ENCODE assay signal across 8 mouse cellular contexts in genomic region chrX:139610765-139611300, GRCm38 (mm10). TPM values are rescaled to one million over a fixed set of nuclear protein-coding genes. Genes with fewer than 3 reads are reported as not detected.
DNase-seq lines count a peak whose midpoint lies in the region; ATAC-seq and TF ChIP-seq lines count a peak whose summit lies in the region.

No protein-coding gene starts in this region.

- peak overlapping the region; percentile 85 for H3K27ac ChIP-seq in gastrocnemius, adult 2 months
- H3K27ac ChIP-seq in cortical plate, adult 2 months (ENCODE audit: insufficient read depth, low read length), result no peak overlapping the region
- peak overlapping the region; percentile 84 for H3K27ac ChIP-seq in heart, postnatal 0 days (ENCODE audit: low read depth)
- H3K27ac ChIP-seq in liver, embryonic 14.5 days, result no peak overlapping the region
- H3K27ac ChIP-seq in olfactory bulb, adult 2 months (ENCODE audit: insufficient read depth, low read depth, low read length), result peak overlapping the region; percentile 73

- no peaks in the 10 kb centered on the region for H3K4me1 ChIP-seq in cortical plate, adult 2 months (ENCODE audit: control insufficient read depth, insufficient read depth, low read length)
- H3K4me1 ChIP-seq in heart, postnatal 0 days (ENCODE audit: control insufficient read depth, insufficient read depth), result no peaks in the 10 kb centered on the region
- 0 out of 4 replicates have a peak, but pooled peaks cover 0 to 2% of the 10 kb centered on the region in 2 experiments for H3K4me1 ChIP-seq in liver, embryonic 14.5 days (replicated peaks; ENCODE audit: control insufficient read depth in 2 of 2, insufficient read depth in 2 of 2, low read length in 1 of 2)
- H3K4me1 ChIP-seq in olfactory bulb, adult 2 months (ENCODE audit: control insufficient read depth, insufficient read depth, low read length), result no peaks in the 10 kb centered on the region

- no peaks in the 10 kb centered on the region for H3K36me3 ChIP-seq in heart, postnatal 0 days (replicated peaks; ENCODE audit: control insufficient read depth, insufficient read depth, low read length)
- no peaks in the 10 kb centered on the region for H3K36me3 ChIP-seq in liver, embryonic 14.5 days (replicated peaks; ENCODE audit: control insufficient read depth, insufficient read depth, low read depth)

- ATAC-seq in CD4-positive, CD25-positive, alpha-beta regulatory T cell, adult 4 months, result peak; percentile 50
- peak; percentile 56 for ATAC-seq in heart, postnatal 0 days (ENCODE audit: insufficient read depth, low read depth)
- peak; percentile 74 for ATAC-seq in liver, embryonic 14.5 days (ENCODE audit: insufficient read depth)

- DNase-seq in gastrocnemius, adult 2 months, result peak; percentile 37
- no peak for DNase-seq in gastrocnemius, postnatal 10 days
- no peak for DNase-seq in heart, postnatal 0 days (ENCODE audit: low spot score)
- no peak for DNase-seq in liver, embryonic 14.5 days (ENCODE audit: low read depth in 3 of 3, low spot score in 3 of 3)
- no peak for DNase-seq in gastrocnemius, postnatal 14 days

- 14% methylated on average over 52 of the region's 54 CpGs for WGBS in heart, postnatal 0 days
- 14% methylated on average over 45 of the region's 54 CpGs for WGBS in liver, embryonic 14.5 days (ENCODE audit: insufficient replicate concordance)
- WGBS in olfactory bulb, adult 2 months, result 22% methylated on average over 54 of the region's 54 CpGs

- H3K27me3 ChIP-seq in heart, postnatal 0 days (ENCODE audit: control insufficient read depth, insufficient read depth, low read length), result no peaks in the 10 kb centered on the region
- H3K27me3 ChIP-seq in liver, embryonic 14.5 days (ENCODE audit: control insufficient read depth, insufficient read depth, low read length), result no peaks in the 10 kb centered on the region

- TF ChIP-seq EP300 in heart, postnatal 0 days (IDR thresholded peaks at IDR 0.05; ENCODE audit: low read depth), result no peak
- no peak for TF ChIP-seq EP300 in liver, embryonic 14.5 days (IDR thresholded peaks at IDR 0.05; ENCODE audit: low read depth)

- H3K4me3 ChIP-seq in gastrocnemius, adult 2 months, result peak overlapping the region; percentile 78
- H3K4me3 ChIP-seq in cortical plate, adult 2 months (ENCODE audit: insufficient read depth, low read length), result peak overlapping the region; percentile 45
- peak overlapping the region; percentile 74 for H3K4me3 ChIP-seq in heart, postnatal 0 days (ENCODE audit: low read depth, low read length)
- H3K4me3 ChIP-seq in liver, embryonic 14.5 days (ENCODE audit: insufficient read depth in 1 of 2, low read depth in 2 of 2, low read length in 2 of 2), result peak overlapping the region; percentile 52 to 71
- peak overlapping the region; percentile 96 for H3K4me3 ChIP-seq in olfactory bulb, adult 2 months (ENCODE audit: insufficient read depth, low read depth, low read length)

- peak overlapping the region; percentile 80 for H3K9ac ChIP-seq in heart, postnatal 0 days (replicated peaks; ENCODE audit: low read depth, low read length)
- H3K9ac ChIP-seq in liver, embryonic 14.5 days (replicated peaks), result peak overlapping the region; percentile 73

- no peaks in the 10 kb centered on the region for H3K9me3 ChIP-seq in heart, postnatal 0 days (replicated peaks; ENCODE audit: control insufficient read depth, low read length)
- no peaks in the 10 kb centered on the region for H3K9me3 ChIP-seq in liver, embryonic 14.5 days (ENCODE audit: control insufficient read depth, low read length)

- peak overlapping the region; percentile 74 for H3K4me2 ChIP-seq in heart, postnatal 0 days (ENCODE audit: low read depth, low read length)
- peak overlapping the region; percentile 77 for H3K4me2 ChIP-seq in liver, embryonic 14.5 days (ENCODE audit: low read depth)

- intact Hi-C loops in gastrocnemius, adult 2 months (cut with DNase I), result no loop called here
- intact Hi-C loops in gastrocnemius, postnatal 14 days (cut with DNase I; ENCODE audit: low total_unique reads), result no loop called here

- TF ChIP-seq POLR2A in cortical plate, adult 2 months (IDR thresholded peaks at IDR 0.05; ENCODE audit: extremely low read depth, insufficient read depth, low read length), result no peak
- TF ChIP-seq POLR2A in olfactory bulb, adult 2 months (IDR thresholded peaks at IDR 0.05; ENCODE audit: insufficient read depth, low read depth, low read length), result no peak

- no peak for TF ChIP-seq CTCF in gastrocnemius, adult 2 months (IDR thresholded peaks at IDR 0.05)
- TF ChIP-seq CTCF in cortical plate, adult 2 months (IDR thresholded peaks at IDR 0.05; ENCODE audit: extremely low read depth, insufficient read depth, low read length), result no peak
- no peak for TF ChIP-seq CTCF in heart, postnatal 0 days (IDR thresholded peaks at IDR 0.05; ENCODE audit: low read depth)
- no peak for TF ChIP-seq CTCF in liver, embryonic 14.5 days (IDR thresholded peaks at IDR 0.05; ENCODE audit: low read depth)
- no peak for TF ChIP-seq CTCF in olfactory bulb, adult 2 months (IDR thresholded peaks at IDR 0.05; ENCODE audit: insufficient read depth, low read depth, low read length)

RNA-seq across cellular contexts. Expression of gene Rnf128, which starts 47.7 kb away (rescaled TPM):
- 10 to 100 TPM; 14.7 to 26.6 TPM for total RNA-seq in gastrocnemius, adult 2 months (2021)
- total RNA-seq in gastrocnemius, postnatal 10 days (2021), result 10 to 100 TPM; 14.8 to 17.3 TPM
- polyA plus RNA-seq in CD4-positive, CD25-positive, alpha-beta regulatory T cell, adult 4 months (2017; shearing (Covaris generic)), result under 1 TPM; 0.24 to 0.86 TPM
- 7.0 and 7.7 TPM in 2 replicates for polyA plus RNA-seq in cortical plate, adult 2 months (2012; rRNA removed)
- 48.5 and 58.2 TPM in 2 replicates for total RNA-seq in heart, postnatal 0 days (2014; rRNA removed; ENCODE audit: low replicate concordance)
- polyA plus RNA-seq in heart, postnatal 0 days (2015; fragmentation: Nextera tagmentation; extraction: Ambion mirVana), result 53.9 and 56.7 TPM in 2 replicates
- 9.1 and 13.6 TPM in 2 replicates for polyA plus RNA-seq in liver, embryonic 14.5 days (2012; rRNA removed)
- 41.4 and 45.2 TPM in 2 replicates for polyA plus RNA-seq in liver, embryonic 14.5 days (2014; fragmentation: Nextera tagmentation; extraction: Ambion mirVana)
- polyA plus RNA-seq in olfactory bulb, adult 2 months (2012; ENCODE audit: insufficient read depth, insufficient read length, low replicate concordance, missing spikeins), result not detected in 2 replicates
- 10 to 100 TPM; 13.5 to 14.3 TPM for total RNA-seq in gastrocnemius, postnatal 14 days (2021)

Comparison
In these comparisons a context has a peak if more than half of its experiments do, and no peak if none do; other contexts are left out.
1. H3K27ac ChIP-seq: peak in gastrocnemius, adult 2 months (single experiment), heart, postnatal 0 days (single experiment) and olfactory bulb, adult 2 months (single experiment); none in cortical plate, adult 2 months (single experiment) and liver, embryonic 14.5 days (single experiment).
2. H3K4me3 ChIP-seq: peak in every context shown above with its lines; median percentile 96 in olfactory bulb, adult 2 months; 78 in gastrocnemius, adult 2 months; 74 in heart, postnatal 0 days; 62 in liver, embryonic 14.5 days; 45 in cortical plate, adult 2 months.
3. Peak in every context shown above with its lines, with median percentiles within 50 percentile points of each other: ATAC-seq.